Mouse (Mus musculus) embryonic facial prominence, embryonic 15.5 days (tissue): Measurements from ENCODE around the gene Lmln. TPM values are rescaled to one million over a fixed set of nuclear protein-coding genes. Genes with fewer than 3 reads are reported as not detected.
A peak's percentile ranks its signal among the peaks of the same experiment; 100 is the strongest.

Source experiments
- microRNA counts: library from miRNA; unstranded; fragments of <30 nt; microRNA quantifications from one replicate; lab custom pipeline; 2016
- microRNA-seq: library from miRNA; unstranded; fragments of <30 nt; microRNA quantifications from one replicate; pipeline ENCODE4, GENCODE M21; 2016; ENCODE audit warnings: borderline number of aligned reads
- polyA plus RNA-seq: library from polyadenylated mRNA; unstranded; fragments of >200 nt; fragmentation: Nextera tagmentation; extraction: Ambion mirVana; gene quantifications from 2 replicates; pipeline ENCODE4 v1.2.1, GENCODE M21; 2015

Lmln gene
- polyA plus RNA-seq, 1 experiment from 2014 or later: 2.3 TPM

MicroRNAs within 50 kb of the gene (microRNA counts, 519-probe panel; counts per million panel counts)
- microRNA mmu-miR-1947 (lab: Ali Mortazavi, UCI): not detected

Small RNA genes lying within 50 kb of the gene (microRNA-seq; reads per million reads assigned to microRNA genes)
- gene Gm22231 (not detected), gene Mir1947 (2.8 reads per million, percentile 11 among the genes with 10 or more reads in this experiment)

Other genes starting within 250 kb of the Lmln start
- 90.0 and 99.3 TPM in 2 replicates for gene Fyttd1, start 185.0 kb upstream of the Lmln start, polyA plus RNA-seq
- gene Rubcn, start 184.8 kb upstream of the Lmln start, polyA plus RNA-seq: 22.8 and 23.7 TPM in 2 replicates
- gene Lrch3, start 148.4 kb upstream of the Lmln start, polyA plus RNA-seq: 20.5 and 22.2 TPM in 2 replicates
- gene Iqcg, start 6.3 kb upstream of the Lmln start, polyA plus RNA-seq: 7.5 and 12.1 TPM in 2 replicates
- 817 and 937 TPM in 2 replicates for gene Rpl35a, start 6.1 kb upstream of the Lmln start, polyA plus RNA-seq
- 17.6 and 18.4 TPM in 2 replicates for gene Osbpl11, start 122.5 kb downstream of the Lmln start, polyA plus RNA-seq
- 82.2 and 83.6 TPM in 2 replicates for gene Snx4, start 188.9 kb downstream of the Lmln start, polyA plus RNA-seq